Mouse (Mus musculus): ENCODE results near the gene Chchd1. TPM values are rescaled to one million over a fixed set of nuclear protein-coding genes. Genes with fewer than 3 reads are reported as not detected.

The Chchd1 gene
- polyA plus RNA-seq, 1 experiment from 2014 or later: 150 TPM

GRCm38 (mm10) chr14:20746935-20747334 lies 44.1 kb downstream of the Chchd1 start:
- TF ChIP-seq CTCF (IDR thresholded peaks at IDR 0.05; ENCODE audit: low read depth): peak; percentile 63
- 68% methylated on average over 3 of the region's 3 CpGs for WGBS
- Histone ChIP-seq H3K9me3 (ENCODE audit: control insufficient read depth) (no peaks in the 10 kb centered on the region), H3K9ac (ENCODE audit: low read depth, low read length) (no peak overlapping the region), H3K4me3 (ENCODE audit: low read depth, low read length) (no peak overlapping the region), H3K36me3 (ENCODE audit: control insufficient read depth, insufficient read depth) (peaks cover 35% of the 10 kb centered on the region), H3K27me3 (replicated peaks; ENCODE audit: control insufficient read depth, insufficient read depth, low read length) (no peaks in the 10 kb centered on the region), H3K4me2 (replicated peaks; ENCODE audit: low read depth) (no peak overlapping the region), H3K4me1 (replicated peaks; ENCODE audit: control insufficient read depth, insufficient read depth, low read length) (0 out of 2 replicates have a peak, but pooled peaks cover 3% of the 10 kb centered on the region), H3K27ac (ENCODE audit: low read depth, low read length) (no peak overlapping the region)
- 0 out of 2 replicates have a peak, but pooled peaks have one; percentile 9 for ATAC-seq

GRCm38 (mm10) chr14:20748388-20748787 lies 45.6 kb downstream of the Chchd1 start:
- H3K4me2 ChIP-seq (replicated peaks; ENCODE audit: low read depth): no peak overlapping the region
- H3K4me3 ChIP-seq (ENCODE audit: low read depth, low read length): no peak overlapping the region
- 64% methylated on average over 4 of the region's 4 CpGs for WGBS
- 0 out of 2 replicates have a peak, but pooled peaks cover 3% of the 10 kb centered on the region for H3K4me1 ChIP-seq (replicated peaks; ENCODE audit: control insufficient read depth, insufficient read depth, low read length)
- H3K9ac ChIP-seq (ENCODE audit: low read depth, low read length): no peak overlapping the region
- H3K27me3 ChIP-seq (replicated peaks; ENCODE audit: control insufficient read depth, insufficient read depth, low read length): no peaks in the 10 kb centered on the region
- no peak for TF ChIP-seq CTCF (IDR thresholded peaks at IDR 0.05; ENCODE audit: low read depth)
- ATAC-seq: no peak
- peaks cover 27% of the 10 kb centered on the region for H3K36me3 ChIP-seq (ENCODE audit: control insufficient read depth, insufficient read depth)
- no peaks in the 10 kb centered on the region for H3K9me3 ChIP-seq (ENCODE audit: control insufficient read depth)
- no peak overlapping the region for H3K27ac ChIP-seq (ENCODE audit: low read depth, low read length)

- peak; percentile 56 for ATAC-seq
- no peak for TF ChIP-seq CTCF (IDR thresholded peaks at IDR 0.05; ENCODE audit: low read depth)
- Histone ChIP-seq H3K27ac (ENCODE audit: low read depth, low read length) (peak overlapping the region; percentile 76), H3K4me1 (replicated peaks; ENCODE audit: control insufficient read depth, insufficient read depth, low read length) (0 out of 2 replicates have a peak, but pooled peaks cover 3% of the 10 kb centered on the region), H3K9ac (ENCODE audit: low read depth, low read length) (no peak overlapping the region), H3K9me3 (ENCODE audit: control insufficient read depth) (no peaks in the 10 kb centered on the region), H3K36me3 (ENCODE audit: control insufficient read depth, insufficient read depth) (peaks cover 16% of the 10 kb centered on the region), H3K4me3 (ENCODE audit: low read depth, low read length) (no peak overlapping the region), H3K4me2 (replicated peaks; ENCODE audit: low read depth) (no peak overlapping the region), H3K27me3 (replicated peaks; ENCODE audit: control insufficient read depth, insufficient read depth, low read length) (no peaks in the 10 kb centered on the region)
- WGBS: 48% methylated on average over 4 of the region's 4 CpGs
Observed at GRCm38 (mm10) chr14:20749494-20750051, 46.8 kb downstream of the Chchd1 start.

GRCm38 (mm10) chr14:20750503-20750902 lies 47.7 kb downstream of the Chchd1 start:
- Histone ChIP-seq H3K4me2 (replicated peaks; ENCODE audit: low read depth) (no peak overlapping the region), H3K9me3 (ENCODE audit: control insufficient read depth) (no peaks in the 10 kb centered on the region), H3K27ac (ENCODE audit: low read depth, low read length) (peak overlapping the region; percentile 76), H3K9ac (ENCODE audit: low read depth, low read length) (no peak overlapping the region), H3K36me3 (ENCODE audit: control insufficient read depth, insufficient read depth) (peaks cover 22% of the 10 kb centered on the region), H3K27me3 (replicated peaks; ENCODE audit: control insufficient read depth, insufficient read depth, low read length) (no peaks in the 10 kb centered on the region), H3K4me3 (ENCODE audit: low read depth, low read length) (no peak overlapping the region), H3K4me1 (replicated peaks; ENCODE audit: control insufficient read depth, insufficient read depth, low read length) (0 out of 2 replicates have a peak, but pooled peaks cover 3% of the 10 kb centered on the region)
- no peak for TF ChIP-seq CTCF (IDR thresholded peaks at IDR 0.05; ENCODE audit: low read depth)
- 36% methylated on average over 5 of the region's 5 CpGs for WGBS
- ATAC-seq: peak; percentile 71

- Histone ChIP-seq H3K27ac (ENCODE audit: low read depth, low read length) (no peak overlapping the region), H3K9ac (ENCODE audit: low read depth, low read length) (no peak overlapping the region), H3K4me3 (ENCODE audit: low read depth, low read length) (no peak overlapping the region), H3K4me1 (replicated peaks; ENCODE audit: control insufficient read depth, insufficient read depth, low read length) (0 out of 2 replicates have a peak, but pooled peaks cover 3% of the 10 kb centered on the region), H3K36me3 (ENCODE audit: control insufficient read depth, insufficient read depth) (peaks cover 40% of the 10 kb centered on the region), H3K9me3 (ENCODE audit: control insufficient read depth) (no peaks in the 10 kb centered on the region), H3K4me2 (replicated peaks; ENCODE audit: low read depth) (no peak overlapping the region), H3K27me3 (replicated peaks; ENCODE audit: control insufficient read depth, insufficient read depth, low read length) (no peaks in the 10 kb centered on the region)
- ATAC-seq: no peak
- WGBS: 74% methylated on average over 3 of the region's 3 CpGs
- no peak for TF ChIP-seq CTCF (IDR thresholded peaks at IDR 0.05; ENCODE audit: low read depth)
Observed at GRCm38 (mm10) chr14:20753792-20754191, 51.0 kb downstream of the Chchd1 start.

Small RNA genes lying within 50 kb of the gene (microRNA-seq; reads per million reads assigned to microRNA genes)
- gene Mir6946: 1.4 reads per million

Other genes with a start within 250 kb of the Chchd1 start
- gene Anxa7, start 222.9 kb upstream of the Chchd1 start, polyA plus RNA-seq (2015; fragmentation: Nextera tagmentation; extraction: Ambion mirVana): 33.6 and 37.8 TPM in 2 replicates
- 0.21 and 0.26 TPM in 2 replicates for gene Mss51, start 206.1 kb upstream of the Chchd1 start, polyA plus RNA-seq (2015; fragmentation: Nextera tagmentation; extraction: Ambion mirVana)
- gene Ppp3cb, start 156.4 kb upstream of the Chchd1 start, polyA plus RNA-seq (2015; fragmentation: Nextera tagmentation; extraction: Ambion mirVana): 24.2 and 24.4 TPM in 2 replicates
- 2.2 and 2.6 TPM in 2 replicates for gene Usp54, start 61.9 kb upstream of the Chchd1 start, polyA plus RNA-seq (2015; fragmentation: Nextera tagmentation; extraction: Ambion mirVana)
- gene Myoz1, start 46.5 kb upstream of the Chchd1 start, polyA plus RNA-seq (2015; fragmentation: Nextera tagmentation; extraction: Ambion mirVana): not detected in 2 replicates
- 0.23 and 0.27 TPM in 2 replicates for gene Synpo2l, start 34.7 kb upstream of the Chchd1 start, polyA plus RNA-seq (2015; fragmentation: Nextera tagmentation; extraction: Ambion mirVana)
- gene Sec24c, start 28.7 kb upstream of the Chchd1 start, polyA plus RNA-seq (2015; fragmentation: Nextera tagmentation; extraction: Ambion mirVana): 51.0 and 53.8 TPM in 2 replicates
- 7.4 and 8.4 TPM in 2 replicates for gene Fut11, start 8.0 kb upstream of the Chchd1 start, polyA plus RNA-seq (2015; fragmentation: Nextera tagmentation; extraction: Ambion mirVana)
- 15.0 and 19.0 TPM in 2 replicates for gene Zswim8, start 4.5 kb downstream of the Chchd1 start, polyA plus RNA-seq (2015; fragmentation: Nextera tagmentation; extraction: Ambion mirVana)
- gene Ndst2, start 31.6 kb downstream of the Chchd1 start, polyA plus RNA-seq (2015; fragmentation: Nextera tagmentation; extraction: Ambion mirVana): 9.8 and 12.4 TPM in 2 replicates
- gene Camk2g, start 91.1 kb downstream of the Chchd1 start, polyA plus RNA-seq (2015; fragmentation: Nextera tagmentation; extraction: Ambion mirVana): 27.6 and 37.7 TPM in 2 replicates
- gene Plau, start 133.7 kb downstream of the Chchd1 start, polyA plus RNA-seq (2015; fragmentation: Nextera tagmentation; extraction: Ambion mirVana): 2.7 and 3.8 TPM in 2 replicates
- gene Vcl, start 226.4 kb downstream of the Chchd1 start, polyA plus RNA-seq (2015; fragmentation: Nextera tagmentation; extraction: Ambion mirVana): 33.8 and 33.9 TPM in 2 replicates

Data from intestine, postnatal 0 days (tissue).